Mouse (Mus musculus) forebrain, embryonic 14.5 days (tissue): Measurements from ENCODE around the gene Pacrg. TPM values are rescaled to one million over a fixed set of nuclear protein-coding genes. Genes with fewer than 3 reads are reported as not detected.

ENCODE experiments used
- ATAC-seq: fragments of 200-750 bp; cut with Nextera tagmentation; 2 replicates; pipeline ENCODE4 v1.8.0; 2017; ENCODE audit warnings: mild to moderate bottlenecking, moderate library complexity
- DNase-seq: peaks from one replicate; pipeline ENCODE4 v3.0.0-alpha.2; 2015; ENCODE audit warnings: low spot score
- H3K27ac ChIP-seq: fragments of 300-500 bp; sonication (generic); 2 replicates; pipeline ENCODE4 v1.5.1; 2014; ENCODE audit warnings: low read depth, mild to moderate bottlenecking, control low read depth, low read length, moderate library complexity
- H3K27me3 ChIP-seq: fragments of 300-500 bp; sonication (generic); replicated peaks from 2 replicates; pipeline ENCODE4 v1.6.1; 2014; ENCODE audit warnings: low read length, control low read depth, mixed read lengths; ENCODE audit not compliant: control insufficient read depth, insufficient read depth
- H3K36me3 ChIP-seq: fragments of 300-500 bp; sonication (generic); 2 replicates; pipeline ENCODE4 v1.6.1; 2014; ENCODE audit warnings: low read length, control low read depth; ENCODE audit not compliant: control insufficient read depth, insufficient read depth
- H3K4me1 ChIP-seq: fragments of 300-500 bp; sonication (generic); 2 replicates; pipeline ENCODE4 v1.6.1; 2014; ENCODE audit warnings: antibody characterized with exemption, low read length, control low read depth; ENCODE audit not compliant: control insufficient read depth, insufficient read depth
- H3K4me2 ChIP-seq: fragments of 300-500 bp; sonication (generic); 2 replicates; pipeline ENCODE4 v1.6.1; 2014; ENCODE audit warnings: mild to moderate bottlenecking, control low read depth, low read length
- H3K4me3 ChIP-seq: fragments of 300-500 bp; sonication (generic); 2 replicates; pipeline ENCODE4 v1.5.1; 2014; ENCODE audit warnings: low read depth, low read length, control low read depth
- H3K9ac ChIP-seq: fragments of 300-500 bp; sonication (generic); 2 replicates; pipeline ENCODE4 v1.6.1; 2014; ENCODE audit warnings: mild to moderate bottlenecking, low read length, control low read depth, moderate library complexity
- H3K9me3 ChIP-seq: fragments of 300-500 bp; sonication (generic); replicated peaks from 2 replicates; pipeline ENCODE4 v1.6.1; 2016; ENCODE audit warnings: low read length, control low read depth, mixed read lengths; ENCODE audit not compliant: control insufficient read depth
- WGBS: fragments of 180-500 bp; shearing (Covaris S2); extraction: QIAGEN DNeasy Blood & Tissue Kit; methylation state at CpG from one replicate; pipeline ENCODE4 v1.1.7; 2014; 5-methylcytosine and 5-hydroxymethylcytosine counted together
- polyA plus RNA-seq: library from polyadenylated mRNA; unstranded; fragments of >200 nt; fragmentation: Nextera tagmentation; extraction: Ambion mirVana; gene quantifications from 2 replicates; pipeline ENCODE4 v1.2.1, GENCODE M21; 2014

Pacrg gene
- polyA plus RNA-seq, 1 experiment from 2014 or later: 7.8 TPM

- peak overlapping the region; percentile 30 for H3K4me2 ChIP-seq
- no peaks in the 10 kb centered on the region for H3K9me3 ChIP-seq
- H3K9ac ChIP-seq: peak overlapping the region; percentile 35
- H3K4me1 ChIP-seq: peaks cover 14% of the 10 kb centered on the region
- ATAC-seq (peak; percentile 19; the same call in 1 of the 2 replicates), DNase-seq (no peak)
- no peak overlapping the region for H3K27ac ChIP-seq
- 40% methylated on average over 2 of the region's 2 CpGs for WGBS
- H3K4me3 ChIP-seq: no peak overlapping the region
- no peaks in the 10 kb centered on the region for H3K36me3 ChIP-seq
- no peaks in the 10 kb centered on the region for H3K27me3 ChIP-seq
Measured at GRCm38 (mm10) chr17:10508088-10508487, 332.0 kb downstream of the Pacrg start.

GRCm38 (mm10) chr17:10507466-10507865, 332.6 kb downstream of the Pacrg start:
- Histone ChIP-seq H3K27me3 (no peaks in the 10 kb centered on the region), H3K27ac (peak overlapping the region; percentile 58; the same call in 1 of the 2 replicates), H3K9ac (no peak overlapping the region), H3K4me2 (peak overlapping the region; percentile 30), H3K9me3 (no peaks in the 10 kb centered on the region), H3K36me3 (no peaks in the 10 kb centered on the region), H3K4me3 (no peak overlapping the region), H3K4me1 (peaks cover 14% of the 10 kb centered on the region)
- peak; percentile 98 for ATAC-seq
- WGBS: 6% methylated on average over 10 of the region's 10 CpGs
- peak; percentile 91 for DNase-seq

GRCm38 (mm10) chr17:10506896-10507295, 333.2 kb downstream of the Pacrg start:
- ATAC-seq: peak; percentile 44

GRCm38 (mm10) chr17:10501439-10501838, 338.7 kb downstream of the Pacrg start:
- Histone ChIP-seq H3K4me3 (no peak overlapping the region), H3K36me3 (no peaks in the 10 kb centered on the region), H3K27me3 (no peaks in the 10 kb centered on the region), H3K9ac (no peak overlapping the region), H3K9me3 (no peaks in the 10 kb centered on the region), H3K4me2 (no peak overlapping the region), H3K4me1 (peaks cover 1% of the 10 kb centered on the region; the same call in 1 of the 2 replicates), H3K27ac (no peak overlapping the region)
- ATAC-seq (no peak), DNase-seq (no peak)
- 84% methylated on average over 2 of the region's 2 CpGs for WGBS

More at GRCm38 (mm10) chr17:10506896-10507295, 333.2 kb downstream of the Pacrg start:
- Histone ChIP-seq H3K27me3 (no peaks in the 10 kb centered on the region), H3K4me3 (no peak overlapping the region), H3K4me1 (peaks cover 14% of the 10 kb centered on the region), H3K27ac (peak overlapping the region; percentile 58; the same call in 1 of the 2 replicates), H3K9ac (no peak overlapping the region), H3K9me3 (no peaks in the 10 kb centered on the region), H3K4me2 (peak overlapping the region; percentile 30; the same call in 1 of the 2 replicates), H3K36me3 (no peaks in the 10 kb centered on the region)
- 45% methylated on average over 3 of the region's 3 CpGs for WGBS
- peak; percentile 70 for DNase-seq

- no peak overlapping the region for H3K9ac ChIP-seq
- H3K27me3 ChIP-seq: no peaks in the 10 kb centered on the region
- no peaks in the 10 kb centered on the region for H3K36me3 ChIP-seq
- DNase-seq: no peak
- no peak overlapping the region for H3K4me2 ChIP-seq
- H3K4me1 ChIP-seq: no peaks in the 10 kb centered on the region
- H3K9me3 ChIP-seq: no peaks in the 10 kb centered on the region
- 37% methylated on average over 12 of the region's 12 CpGs for WGBS
- H3K27ac ChIP-seq: no peak overlapping the region
- no peak overlapping the region for H3K4me3 ChIP-seq
- no peak for ATAC-seq
Measured at GRCm38 (mm10) chr17:10500795-10501432, 339.2 kb downstream of the Pacrg start.

GRCm38 (mm10) chr17:10498935-10499655, 341.0 kb downstream of the Pacrg start:
- H3K4me1 ChIP-seq: no peaks in the 10 kb centered on the region
- no peak for ATAC-seq
- WGBS: 84% methylated on average over 6 of the region's 6 CpGs
- no peak overlapping the region for H3K4me2 ChIP-seq
- H3K36me3 ChIP-seq: no peaks in the 10 kb centered on the region
- no peak for DNase-seq
- H3K4me3 ChIP-seq: no peak overlapping the region
- H3K27me3 ChIP-seq: no peaks in the 10 kb centered on the region
- no peak overlapping the region for H3K9ac ChIP-seq
- no peaks in the 10 kb centered on the region for H3K9me3 ChIP-seq
- H3K27ac ChIP-seq: no peak overlapping the region

GRCm38 (mm10) chr17:10497781-10498420, 342.2 kb downstream of the Pacrg start:
- 43% methylated on average over 4 of the region's 4 CpGs for WGBS
- Histone ChIP-seq H3K4me1 (no peaks in the 10 kb centered on the region), H3K36me3 (no peaks in the 10 kb centered on the region), H3K4me3 (no peak overlapping the region), H3K4me2 (no peak overlapping the region), H3K9me3 (no peaks in the 10 kb centered on the region), H3K27ac (no peak overlapping the region), H3K9ac (no peak overlapping the region), H3K27me3 (no peaks in the 10 kb centered on the region)
- no peak for DNase-seq
- ATAC-seq: no peak

GRCm38 (mm10) chr17:10496066-10496465, 344.0 kb downstream of the Pacrg start:
- no peak overlapping the region for H3K9ac ChIP-seq
- no peak overlapping the region for H3K27ac ChIP-seq
- DNase-seq (no peak), ATAC-seq (no peak)
- H3K27me3 ChIP-seq: no peaks in the 10 kb centered on the region
- H3K4me3 ChIP-seq: no peak overlapping the region
- no peak overlapping the region for H3K4me2 ChIP-seq
- WGBS: 76% methylated on average over 8 of the region's 8 CpGs
- H3K9me3 ChIP-seq: no peaks in the 10 kb centered on the region
- H3K36me3 ChIP-seq: no peaks in the 10 kb centered on the region
- no peaks in the 10 kb centered on the region for H3K4me1 ChIP-seq
